Mouse (Mus musculus): ENCODE results near the gene 6430571L13Rik.

The 6430571L13Rik gene

DNA sequence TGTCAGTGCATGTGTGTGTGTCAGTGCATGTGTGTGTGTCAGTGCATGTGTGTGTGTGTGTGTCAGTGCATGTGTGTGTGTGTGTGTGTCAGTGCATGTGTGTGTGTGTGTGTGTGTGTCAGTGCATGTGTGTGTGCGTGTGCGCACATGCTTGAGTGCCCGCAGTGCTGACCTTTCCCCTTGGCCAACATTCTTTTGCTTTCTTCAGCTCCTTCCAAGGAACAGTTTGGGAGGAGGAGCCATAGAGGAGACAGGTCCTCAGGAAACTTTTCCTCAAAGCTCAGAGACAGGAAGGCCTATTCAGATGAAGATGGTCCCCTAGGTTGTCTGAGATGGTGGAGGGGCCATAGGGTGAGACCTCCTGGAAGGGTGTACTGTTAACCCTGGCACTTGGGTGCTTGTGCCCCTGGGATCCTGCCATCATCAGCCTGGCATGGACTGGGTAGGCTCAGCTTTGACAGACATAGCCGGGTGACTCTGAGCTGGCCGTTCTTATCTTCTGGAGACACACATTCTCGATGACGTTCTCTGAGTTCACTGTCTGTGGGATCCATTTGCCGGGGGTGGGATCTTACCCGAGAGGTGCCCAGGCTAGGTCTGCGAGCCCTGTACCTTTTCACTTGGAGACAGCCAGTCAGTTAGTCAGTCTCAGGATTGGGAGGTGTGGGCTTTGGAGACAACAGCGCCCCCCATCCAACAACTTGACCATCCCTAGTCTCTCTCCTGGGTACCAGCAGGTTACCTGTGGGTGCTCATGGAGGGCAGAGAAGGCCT, 33.1 kb upstream of the 6430571L13Rik start:
- no peak for DNase-seq (ENCODE audit: low spot score)

DNA sequence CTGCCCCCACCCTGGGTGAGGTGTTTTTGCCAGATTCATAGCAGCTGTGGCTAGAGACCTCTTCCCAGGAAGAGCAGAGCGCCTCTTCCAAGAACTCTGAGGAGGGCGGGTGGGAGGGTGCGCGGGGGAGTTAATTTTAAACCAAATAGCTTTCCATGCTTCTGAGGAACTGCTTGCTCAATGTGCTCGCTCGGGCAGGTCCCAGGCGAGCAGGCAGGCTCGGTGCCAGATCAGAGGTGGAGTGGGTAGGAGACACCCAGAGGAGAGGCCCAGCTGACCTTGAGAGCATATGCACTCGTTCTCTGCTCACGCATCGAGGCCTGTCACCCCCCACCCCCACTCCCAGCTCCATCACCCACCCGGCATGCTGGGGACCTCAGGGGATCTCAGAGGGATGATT, 32.5 kb upstream of the 6430571L13Rik start:
- no peak for DNase-seq (ENCODE audit: low spot score)

DNA sequence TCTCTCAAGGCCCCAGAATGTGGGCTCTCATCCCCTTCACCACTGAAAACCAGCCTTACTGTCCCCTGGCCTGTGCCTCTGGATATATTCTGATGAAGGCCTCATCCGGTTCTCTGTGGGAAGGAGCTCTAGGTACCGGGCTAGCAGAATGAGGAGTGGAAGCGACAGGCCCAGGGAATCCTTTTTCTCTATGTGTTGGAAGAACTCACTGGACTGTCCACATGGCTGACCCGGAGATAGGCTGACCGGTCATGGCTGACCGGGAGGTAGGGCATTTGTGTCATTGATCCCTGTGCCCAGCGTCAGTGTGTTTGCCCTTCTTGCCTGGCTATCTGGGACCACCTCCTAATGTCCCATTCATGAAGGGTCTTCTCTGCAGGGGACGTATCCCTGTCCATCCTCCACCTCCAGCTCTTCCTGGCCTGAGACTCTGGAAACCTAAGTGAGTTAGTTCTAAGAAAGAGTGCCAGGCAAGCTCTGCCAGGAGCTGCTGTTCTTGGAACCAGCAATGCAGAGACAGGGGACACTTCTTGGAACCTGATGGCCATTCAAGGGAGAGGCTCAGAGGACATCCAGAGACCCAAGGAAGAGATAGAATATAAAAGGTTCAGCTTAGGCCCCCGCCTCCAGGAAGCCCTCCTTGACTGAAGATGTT, 31.9 kb upstream of the 6430571L13Rik start:
- no peak for DNase-seq (ENCODE audit: low spot score)

DNA sequence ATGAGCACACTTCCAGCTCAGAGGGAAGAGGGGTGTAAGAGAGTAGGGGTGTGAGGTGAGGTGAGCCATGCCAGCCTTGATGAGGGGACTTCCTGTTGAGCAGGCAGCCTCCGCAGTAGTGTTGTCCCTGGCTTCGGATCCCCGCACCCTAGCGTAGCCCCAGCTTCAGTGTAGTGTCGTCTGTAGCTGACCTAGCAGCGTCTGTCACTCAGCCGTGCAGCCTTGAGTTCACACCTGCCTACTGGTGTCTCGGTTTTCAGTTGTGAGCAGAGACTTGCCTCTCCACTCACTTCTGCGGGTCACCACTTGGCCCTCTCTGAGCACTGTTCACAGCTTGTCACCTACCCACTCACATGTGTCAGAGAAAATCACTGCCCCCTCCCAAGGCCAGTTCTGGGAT, 31.2 kb upstream of the 6430571L13Rik start:
- DNase-seq (ENCODE audit: low spot score): no peak

DNA sequence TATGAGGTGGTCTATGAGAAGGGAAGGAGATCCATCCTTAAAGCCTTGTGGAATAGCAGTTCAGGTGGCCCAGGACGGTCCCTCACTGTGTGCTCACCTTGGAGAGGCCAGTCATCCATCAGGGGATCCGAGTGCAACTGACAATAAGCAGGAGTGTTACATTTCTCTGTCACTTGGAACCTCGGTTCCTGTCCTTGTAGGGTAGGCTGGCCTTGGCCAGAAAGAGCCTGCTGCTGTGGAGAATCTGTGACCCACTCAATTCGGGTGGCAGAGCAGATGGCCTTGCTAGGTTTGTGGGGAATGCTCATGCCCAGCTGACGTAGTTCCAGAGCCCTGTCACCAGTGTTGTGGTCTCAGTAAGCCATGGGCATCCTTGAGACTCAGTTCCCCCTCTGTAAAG, 30.8 kb upstream of the 6430571L13Rik start:
- no peak for DNase-seq (ENCODE audit: low spot score)

DNA sequence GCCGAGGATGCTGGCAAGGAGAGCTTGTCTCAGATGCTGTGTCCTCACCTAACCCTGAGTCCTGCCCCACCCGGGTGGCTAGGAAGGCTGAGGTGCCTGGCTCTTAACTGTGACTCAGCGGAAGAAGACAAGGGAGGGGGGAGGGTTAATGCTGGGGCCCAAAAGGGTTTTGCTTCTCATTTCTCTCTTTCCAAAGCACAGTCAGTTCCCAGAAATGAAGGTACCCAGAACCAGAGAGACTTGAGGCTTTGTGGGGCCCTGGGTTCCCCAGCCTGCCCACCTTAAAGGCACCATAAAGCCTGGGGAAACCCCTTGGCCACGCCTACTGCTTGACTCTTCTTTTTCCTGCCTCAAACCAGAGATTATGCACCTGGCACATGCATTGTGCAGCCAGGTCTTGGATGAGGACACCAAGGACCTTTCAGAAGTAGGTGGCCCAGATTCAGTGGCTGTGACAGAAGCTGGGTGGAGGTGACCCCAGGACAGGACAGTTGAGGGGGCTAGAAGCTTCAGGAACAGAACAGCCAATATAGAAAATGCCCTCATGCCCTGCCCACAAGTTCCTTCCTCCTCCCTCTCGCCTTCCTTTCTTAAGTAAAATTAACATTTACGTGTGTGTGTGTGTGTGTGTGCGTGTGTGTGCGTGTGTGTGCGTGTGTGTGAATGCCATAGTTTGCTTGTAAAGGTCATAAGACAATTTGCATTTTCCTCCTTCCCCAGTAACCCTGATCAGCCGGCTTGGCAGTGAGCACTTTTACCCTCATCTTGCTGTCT, 27.4 kb upstream of the 6430571L13Rik start:
- DNase-seq (ENCODE audit: low spot score): no peak

DNA sequence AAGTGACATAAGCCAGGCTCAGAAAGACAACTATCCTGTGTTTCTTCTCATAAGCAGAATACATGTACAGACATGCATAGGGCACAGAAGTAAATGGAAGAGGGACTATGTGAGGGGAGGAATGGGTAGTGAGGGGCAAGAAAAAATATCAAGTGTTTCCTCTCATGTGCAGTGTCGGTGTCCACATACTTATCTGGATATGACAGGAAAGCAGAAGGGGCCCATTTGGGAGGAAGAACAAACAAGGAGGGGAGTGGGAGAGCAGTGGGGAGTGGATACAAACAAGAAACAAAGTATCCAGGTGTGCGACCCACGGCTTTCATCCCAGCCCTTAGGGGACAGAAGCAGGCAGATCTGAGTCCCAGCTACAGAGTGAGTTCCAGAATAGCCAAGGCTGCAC, 26.5 kb upstream of the 6430571L13Rik start:
- DNase-seq (ENCODE audit: low spot score): no peak

DNA sequence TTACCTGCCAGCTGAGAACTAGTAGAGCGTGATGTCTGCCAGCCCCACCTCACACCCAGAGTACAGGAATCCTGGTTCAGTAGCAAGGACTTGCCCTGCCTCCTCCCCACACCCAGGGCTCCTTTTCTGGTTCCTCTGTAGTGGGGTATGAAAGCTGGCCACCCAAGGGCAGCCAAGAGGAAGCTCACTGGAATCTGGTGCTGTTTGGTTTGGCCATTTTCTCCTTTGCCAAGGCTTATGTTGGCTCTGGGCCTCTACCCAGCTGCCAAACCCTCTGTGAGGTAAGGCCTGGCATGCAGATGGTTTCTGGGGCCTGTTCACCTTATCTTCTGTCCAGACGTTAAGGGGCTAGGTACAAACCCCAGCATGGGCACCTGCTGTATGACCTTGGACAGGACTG, 24.6 kb upstream of the 6430571L13Rik start:
- DNase-seq (ENCODE audit: low spot score): no peak

DNA sequence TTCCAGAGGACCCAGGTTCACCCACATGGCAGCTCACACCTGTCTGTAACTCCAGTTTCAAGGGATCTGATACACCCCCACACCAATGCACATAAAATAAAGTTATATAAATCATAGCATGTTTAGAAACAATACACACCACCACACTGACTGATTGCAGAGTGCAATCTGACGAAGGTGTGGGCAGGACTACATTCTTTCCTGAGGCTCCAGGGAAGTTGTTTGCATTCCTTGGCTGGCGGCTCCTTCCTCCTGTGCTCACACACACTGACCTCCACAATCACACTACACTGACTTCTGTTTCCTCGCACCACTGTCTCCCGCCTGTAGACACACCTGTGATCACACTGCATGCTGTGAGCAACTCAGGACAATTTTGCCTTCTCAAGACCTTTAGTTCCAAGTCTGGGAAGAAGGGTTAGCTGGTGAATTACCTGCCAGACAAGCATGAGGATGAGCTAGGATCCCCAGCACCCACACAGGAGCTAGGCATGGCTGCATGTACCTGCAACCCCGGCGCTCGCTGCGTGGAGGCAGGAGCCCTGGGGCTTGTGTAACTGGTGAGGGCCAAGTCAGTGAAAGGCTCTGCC, 17.8 kb upstream of the 6430571L13Rik start:
- DNase-seq (ENCODE audit: low spot score): no peak

DNA sequence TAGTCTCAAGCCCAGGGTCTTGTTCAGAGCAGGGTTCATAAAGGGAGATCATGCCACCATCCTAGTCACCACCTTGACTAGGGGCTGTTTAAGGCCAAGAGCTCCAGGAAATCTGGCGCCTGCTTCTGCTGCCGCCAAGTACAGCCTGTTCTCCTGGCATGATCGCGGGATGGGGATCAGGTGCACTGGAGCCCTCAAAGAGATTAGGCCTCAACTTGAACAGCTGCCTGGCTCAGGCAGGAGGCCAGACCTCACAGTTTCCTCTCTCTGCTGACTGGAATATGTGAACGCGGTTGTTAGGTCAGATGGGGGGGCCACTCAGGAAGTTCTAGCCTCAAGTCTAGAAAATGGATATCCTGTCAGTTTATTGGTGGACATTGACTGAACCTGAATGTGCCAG, 16.8 kb upstream of the 6430571L13Rik start:
- no peak for DNase-seq (ENCODE audit: low spot score)

DNA sequence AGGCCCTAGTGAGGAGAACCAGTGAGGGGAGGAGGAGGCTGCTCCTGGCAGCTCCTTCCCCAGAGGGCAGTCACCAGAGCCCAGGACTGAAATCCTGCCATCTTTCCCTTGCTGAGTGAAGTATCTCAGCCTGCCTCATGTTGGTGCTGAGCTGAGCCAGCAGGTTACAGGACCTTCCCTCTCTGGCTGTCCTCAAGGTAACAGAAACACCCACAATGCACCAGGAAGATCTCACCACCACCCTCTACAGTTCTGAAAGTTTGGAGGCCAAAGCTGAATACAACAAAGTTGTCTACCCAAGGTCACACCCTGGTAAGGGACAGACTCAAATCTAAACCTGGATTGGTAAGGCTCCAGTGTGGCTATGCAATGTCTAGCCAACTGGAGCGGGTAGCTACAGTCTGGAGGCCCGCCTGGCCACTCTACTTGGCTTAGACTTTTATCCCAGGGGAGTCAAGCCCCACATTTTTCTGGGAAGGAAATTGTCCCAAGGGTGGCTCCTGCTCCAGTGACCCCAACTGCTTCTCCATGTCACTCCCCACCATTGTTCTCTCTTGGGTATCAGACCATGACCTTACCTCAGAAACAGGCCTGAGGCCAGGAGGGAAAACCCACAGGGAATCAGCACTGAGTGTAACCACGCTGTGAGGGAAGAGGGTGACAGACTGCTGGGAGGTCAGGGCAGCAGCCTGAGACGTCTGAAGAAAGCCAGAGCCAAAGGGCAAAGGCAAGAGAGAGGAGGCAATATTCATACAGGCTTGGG, 15.4 kb upstream of the 6430571L13Rik start:
- no peak for DNase-seq (ENCODE audit: low spot score)

DNA sequence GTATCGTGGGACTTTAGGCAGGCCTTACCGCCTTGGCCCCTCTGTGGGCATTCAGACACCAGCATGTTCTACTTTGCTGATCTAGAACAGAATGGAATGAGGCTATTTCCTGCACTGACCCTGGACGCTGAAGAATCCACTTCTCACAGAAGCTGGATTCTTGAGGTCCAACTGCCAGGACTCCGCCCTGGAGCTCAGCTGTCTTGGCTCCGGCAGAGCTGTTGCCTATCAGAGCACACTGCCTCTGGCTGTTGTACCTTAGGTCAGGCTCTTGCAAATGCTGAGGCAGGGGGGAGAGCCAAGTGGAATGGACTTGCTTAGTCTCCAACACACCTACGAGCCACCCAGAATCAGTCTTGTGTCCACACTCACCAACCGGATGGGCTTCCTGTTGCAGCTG, 14.5 kb upstream of the 6430571L13Rik start:
- DNase-seq (ENCODE audit: low spot score): no peak

DNA sequence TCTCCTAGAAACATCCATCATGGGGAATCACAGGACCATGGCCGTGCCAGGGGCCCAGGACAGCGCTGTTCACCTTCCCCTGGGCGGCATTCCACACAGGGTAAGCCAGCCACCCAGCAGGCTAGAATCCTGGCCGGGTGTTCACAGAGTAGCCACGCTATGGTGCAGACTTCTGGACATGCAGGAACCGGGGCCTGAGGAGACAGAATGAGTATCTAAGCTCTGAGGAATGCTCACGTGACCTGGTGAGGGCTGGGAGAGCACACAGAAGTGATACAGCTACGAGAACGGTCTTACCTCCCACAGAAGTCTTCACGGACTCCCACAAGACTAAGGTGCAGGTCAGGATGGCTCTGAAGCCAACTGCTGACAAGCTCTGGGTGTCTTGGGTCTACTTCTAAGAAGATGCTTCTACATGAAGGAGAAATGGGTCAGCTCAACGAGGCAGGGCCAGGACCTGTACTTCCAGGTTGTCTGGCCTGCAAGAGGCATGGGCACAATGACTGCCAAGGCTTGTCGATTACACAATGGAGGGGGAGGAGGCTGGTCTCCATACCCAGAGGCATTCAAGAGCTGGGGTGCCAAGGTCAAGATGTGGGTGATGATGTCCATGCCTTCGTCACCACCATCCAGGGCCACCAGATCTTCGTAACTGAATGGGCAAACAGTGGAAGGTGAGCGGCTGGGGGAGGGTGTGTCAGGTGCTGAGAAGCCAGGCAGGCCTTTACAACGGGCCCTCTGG, 12.4 kb upstream of the 6430571L13Rik start:
- DNase-seq (ENCODE audit: low spot score): no peak

DNA sequence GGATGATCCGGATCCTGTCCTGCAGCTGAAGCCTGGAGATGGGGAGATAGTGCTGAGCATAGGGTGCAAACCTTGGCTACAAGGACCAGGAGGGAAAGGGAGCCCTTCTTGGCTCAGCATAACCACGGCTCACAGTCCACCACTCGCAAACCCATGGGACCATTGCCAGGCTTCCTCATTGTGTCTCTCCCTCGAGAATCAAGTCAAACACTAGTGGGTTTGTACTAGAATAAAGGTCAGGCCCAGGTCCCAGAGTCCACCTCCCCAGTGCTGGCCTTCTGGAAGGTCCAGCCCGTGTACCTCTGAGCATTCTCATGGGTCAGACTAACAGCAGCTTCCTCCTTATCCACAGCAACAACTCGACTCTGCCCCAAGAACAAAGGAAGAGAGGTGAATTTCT, 9.6 kb upstream of the 6430571L13Rik start:
- no peak for DNase-seq (ENCODE audit: low spot score)

DNA sequence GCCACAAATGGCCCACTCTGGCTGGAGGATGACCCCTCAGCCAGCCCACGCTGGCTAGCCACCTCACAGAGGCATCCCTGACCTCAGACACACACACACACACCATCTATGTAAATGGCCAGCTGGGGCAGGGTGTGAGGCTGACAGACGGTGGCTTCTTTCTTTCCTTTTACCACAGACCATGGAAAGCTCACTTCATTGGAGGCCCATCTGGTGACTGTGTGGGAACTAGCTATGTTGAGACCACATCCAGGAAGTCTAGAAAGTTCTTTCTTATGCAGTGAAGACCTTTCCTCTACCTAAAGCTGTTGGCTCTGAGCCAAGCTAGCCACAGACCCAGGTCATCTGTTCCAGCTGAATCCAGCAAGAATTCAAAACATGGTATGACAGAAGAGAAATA, 6.7 kb upstream of the 6430571L13Rik start:
- no peak for DNase-seq (ENCODE audit: low spot score)

DNA sequence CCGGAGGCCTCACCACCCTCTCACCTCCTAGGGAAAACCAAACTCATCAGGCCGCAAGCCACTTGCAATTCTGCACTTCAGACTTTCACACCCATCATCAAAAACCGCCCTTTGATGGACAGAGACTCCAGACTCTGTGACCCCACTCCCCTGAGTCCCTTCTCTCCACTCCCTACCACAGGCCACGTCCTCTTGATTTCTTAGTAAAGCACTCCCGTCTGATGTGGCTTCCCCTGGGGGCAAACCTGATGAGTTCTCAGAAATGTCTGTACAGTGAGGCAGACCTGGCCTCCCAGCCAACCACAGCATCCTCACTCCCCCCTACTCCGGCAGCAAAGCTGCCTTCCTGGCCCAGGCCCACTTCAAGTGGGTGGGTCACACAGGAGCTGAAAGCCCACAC, 6.0 kb upstream of the 6430571L13Rik start:
- DNase-seq (ENCODE audit: low spot score): no peak

DNA sequence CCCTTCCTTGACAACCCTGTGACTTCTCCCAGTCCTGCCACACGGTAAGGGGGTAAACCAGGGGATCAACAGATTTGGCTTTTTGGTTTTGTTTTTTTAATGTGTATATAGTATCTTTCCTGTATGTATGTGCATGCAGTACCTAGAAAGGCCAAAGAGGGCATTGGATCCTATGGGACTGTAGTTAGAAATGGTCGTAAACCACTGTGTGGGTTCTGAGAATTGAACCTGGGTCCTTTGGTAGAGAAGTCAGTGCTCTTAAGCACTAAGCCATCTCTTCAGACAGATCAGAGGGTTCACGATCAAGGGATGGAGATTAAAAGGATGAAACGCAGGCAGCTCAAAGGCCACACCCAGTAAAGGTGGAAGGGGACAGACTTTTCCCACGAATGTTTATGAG, 5.4 kb upstream of the 6430571L13Rik start:
- DNase-seq (ENCODE audit: low spot score): no peak

DNA sequence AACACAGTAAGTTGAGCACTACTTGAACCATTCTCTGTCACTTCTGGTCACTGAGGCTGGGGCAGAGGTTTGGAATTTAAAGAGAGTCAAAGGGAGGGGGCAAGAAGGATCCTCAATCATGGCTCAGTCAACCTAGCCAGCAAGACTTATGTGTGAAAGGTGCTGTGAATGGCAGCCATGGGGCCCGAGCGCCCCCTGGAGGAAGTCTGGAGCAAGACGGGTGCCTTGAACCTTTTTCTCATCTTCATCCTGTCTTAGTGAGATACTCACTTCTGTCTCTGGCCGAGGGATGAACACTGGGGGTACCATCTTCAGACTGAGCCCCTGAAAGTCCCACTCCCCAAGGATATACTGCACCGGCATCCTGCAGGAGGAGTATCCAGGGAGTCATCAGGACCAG, 4.5 kb upstream of the 6430571L13Rik start:
- no peak for DNase-seq (ENCODE audit: low spot score)

DNA sequence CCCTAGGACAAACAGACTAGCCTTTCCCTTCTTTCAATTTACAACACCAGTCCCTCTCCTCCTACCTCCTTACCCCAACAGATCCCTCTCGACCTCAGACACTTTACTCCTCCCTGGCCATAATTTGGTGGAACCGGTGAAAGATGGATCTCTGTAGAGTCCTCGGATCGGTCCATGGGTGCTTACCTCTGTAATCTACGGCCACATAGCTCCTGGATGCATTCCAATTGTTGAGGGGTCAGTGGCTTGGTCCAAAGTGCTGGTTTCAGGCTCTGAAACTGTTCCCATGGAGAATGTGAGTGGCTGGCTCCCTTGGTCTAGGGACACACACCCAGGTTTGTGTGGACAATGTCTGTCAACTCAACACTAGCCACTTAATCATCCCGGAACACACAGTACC, 4.0 kb upstream of the 6430571L13Rik start:
- no peak for DNase-seq (ENCODE audit: low spot score)

DNA sequence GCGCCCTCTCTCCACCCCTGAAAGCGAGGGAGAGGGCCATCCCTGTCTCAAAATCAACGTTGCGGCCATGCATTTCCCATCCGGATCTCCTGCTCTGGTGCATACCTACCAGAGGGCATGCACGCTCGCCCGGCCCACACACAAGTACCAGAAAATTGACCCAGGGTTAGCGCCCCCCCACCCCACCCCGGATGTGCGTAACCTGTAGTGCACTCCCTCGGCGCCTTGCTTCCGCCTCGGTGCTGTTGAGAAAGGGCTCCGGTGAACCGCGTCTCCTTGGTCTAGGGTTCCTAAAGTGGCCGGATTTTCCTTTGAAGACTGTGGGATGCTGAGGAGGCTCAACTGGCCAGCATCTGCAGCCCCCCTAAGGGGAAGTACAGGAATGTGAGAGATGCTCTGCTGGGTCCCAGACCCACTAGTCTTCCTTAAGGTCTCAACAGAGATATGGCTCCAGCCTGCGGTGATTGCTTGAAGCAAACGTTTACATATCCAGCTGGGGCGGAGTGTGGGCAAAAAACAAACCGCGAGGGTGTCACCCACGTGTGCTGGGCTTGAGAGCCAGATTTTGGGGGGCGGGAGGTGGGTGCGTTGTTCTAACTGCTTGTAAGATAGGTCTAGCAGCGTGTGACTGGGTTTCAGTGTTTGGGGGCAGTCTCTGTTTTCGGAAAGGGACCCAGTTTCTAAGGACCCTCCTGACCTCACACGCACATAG, 2.1 kb upstream of the 6430571L13Rik start, which contains the start of gene Hemk1:
TSS of gene Hemk1 (minus strand) at position 179 of the 712 bp plus-strand sequence.
- DNase-seq (ENCODE audit: low spot score): no peak

Data from urinary bladder, postnatal 10 days (tissue).